Mouse (Mus musculus) lung, adult 2 months (tissue): ENCODE results near the gene Rdh16f1.
A peak's percentile ranks its signal among the peaks of the same experiment; 100 is the strongest.

Experiments
- CTCF ChIP-seq: fragments of 200-500 bp; IDR thresholded peaks from 2 replicates; pipeline ENCODE4 v1.5.1; 2011; ENCODE audit warnings: mild to moderate bottlenecking, low read length, control low read depth; ENCODE audit not compliant: insufficient read depth
- POLR2A ChIP-seq: fragments of 200-500 bp; IDR thresholded peaks from 2 replicates; pipeline ENCODE4 v1.6.1; 2011; ENCODE audit warnings: low read depth, mild to moderate bottlenecking, control low read depth, low read length, borderline replicate concordance; ENCODE audit errors: extremely low read depth

- TF ChIP-seq CTCF (no peak), POLR2A (peak; percentile 73; the same call in 1 of the 2 replicates)
Observed at GRCm38 (mm10) chr10:127751548-127751947, 8.0 kb upstream of the Rdh16f1 start, which contains the start of gene Gpr182.
